Mouse (Mus musculus): ENCODE results near the gene Acat2.
"Not testable (repeated sequence)": the region's sequence is repeated elsewhere in the genome, so short reads cannot be mapped to it uniquely, and the experiment has no call there.

GRCm38 (mm10) chr17:12898607-12899006 is 61.9 kb downstream of the Acat2 start:
- TF ChIP-seq CTCF (IDR thresholded peaks at IDR 0.05; ENCODE audit: extremely low read depth, insufficient read length, insufficient replicate concordance, low read depth, low read length); POLR2A (IDR thresholded peaks at IDR 0.05; ENCODE audit: low read depth, low read length): not testable (repeated sequence)
